Mouse (Mus musculus): ENCODE measurements around the gene Slc16a12.

The Slc16a12 gene

DNA sequence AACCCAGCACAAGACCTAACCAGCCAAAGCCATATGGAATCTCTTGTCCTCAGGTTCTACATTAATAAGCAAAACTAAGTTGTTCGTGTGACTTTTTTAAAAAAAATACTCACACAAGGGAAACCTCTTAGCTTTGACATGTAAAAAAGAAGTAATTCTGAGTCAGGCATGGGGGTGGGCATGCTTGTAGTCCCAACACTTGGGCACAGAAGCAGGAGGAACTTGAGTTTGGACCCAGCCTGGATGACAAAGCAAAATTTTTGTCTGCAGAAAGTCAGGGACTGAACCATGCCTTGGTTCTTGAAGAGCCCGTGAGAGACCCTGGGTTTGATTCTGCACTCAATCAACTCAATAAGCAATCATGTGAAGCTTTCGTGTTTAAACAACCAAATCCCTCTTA lies 17.6 kb downstream of the Slc16a12 start:
- no peak for DNase-seq (ENCODE audit: low spot score in 2 of 2)

DNA sequence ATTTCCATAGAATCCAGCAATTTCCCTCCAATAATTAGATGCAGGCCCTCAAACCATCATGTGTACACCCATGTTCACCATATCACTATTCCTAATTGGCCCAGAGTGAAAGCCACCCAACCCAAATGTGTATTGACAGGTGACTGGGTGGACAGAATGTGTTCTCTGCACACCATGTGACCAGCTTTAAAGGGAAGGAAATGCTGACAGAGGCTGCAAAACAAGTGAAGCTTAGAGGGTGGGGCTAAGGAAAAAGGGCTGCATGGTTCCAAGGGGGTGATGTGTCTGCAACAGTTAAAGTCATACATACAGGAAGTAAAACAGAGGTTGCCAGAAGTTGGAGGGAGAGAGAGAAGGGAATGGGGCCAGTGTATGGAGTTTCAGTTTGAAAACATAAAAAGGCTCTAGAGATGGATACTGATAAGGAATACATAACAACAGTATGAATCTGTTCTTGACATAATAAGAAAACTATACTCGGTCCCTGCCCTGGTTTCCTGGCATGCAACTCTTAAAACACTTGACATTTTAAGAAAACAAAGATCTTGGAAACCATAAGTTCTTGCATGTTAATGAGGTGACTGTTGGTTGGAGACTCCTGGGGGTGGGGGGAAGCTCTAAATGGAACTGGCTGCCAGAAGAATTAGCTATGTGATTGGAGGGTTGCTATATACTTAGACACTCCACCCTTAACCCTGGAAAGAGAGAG lies 20.7 kb downstream of the Slc16a12 start:
- DNase-seq (ENCODE audit: low spot score in 2 of 2): no peak

- DNase-seq (ENCODE audit: low spot score in 2 of 2): no peak
Observed at GRCm38 (mm10) chr19:34725418-34725817, 21.7 kb downstream of the Slc16a12 start.

DNA sequence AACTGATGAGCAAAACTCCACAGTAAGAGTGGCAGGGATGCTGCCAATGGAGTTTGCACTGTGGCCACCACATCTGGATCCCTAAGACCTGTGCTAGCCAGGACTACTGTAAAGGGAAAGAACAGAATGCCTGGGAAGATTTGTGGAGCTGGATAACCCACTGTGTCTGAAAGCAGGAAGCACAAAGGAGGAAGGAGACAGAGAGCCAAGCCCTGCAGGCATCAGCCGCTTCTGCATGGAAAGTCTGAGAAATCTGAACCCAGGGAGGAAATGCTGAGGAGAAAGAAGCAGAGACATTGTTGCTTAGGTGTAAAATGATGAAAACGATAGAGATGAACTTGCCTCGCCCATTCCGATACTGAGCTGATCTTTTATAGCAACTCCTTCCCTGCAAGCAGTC lies 22.5 kb downstream of the Slc16a12 start:
- DNase-seq (ENCODE audit: low spot score in 2 of 2): no peak

- DNase-seq (ENCODE audit: low spot score in 2 of 2): no peak
Observed at GRCm38 (mm10) chr19:34722541-34722940, 24.5 kb downstream of the Slc16a12 start.

DNA sequence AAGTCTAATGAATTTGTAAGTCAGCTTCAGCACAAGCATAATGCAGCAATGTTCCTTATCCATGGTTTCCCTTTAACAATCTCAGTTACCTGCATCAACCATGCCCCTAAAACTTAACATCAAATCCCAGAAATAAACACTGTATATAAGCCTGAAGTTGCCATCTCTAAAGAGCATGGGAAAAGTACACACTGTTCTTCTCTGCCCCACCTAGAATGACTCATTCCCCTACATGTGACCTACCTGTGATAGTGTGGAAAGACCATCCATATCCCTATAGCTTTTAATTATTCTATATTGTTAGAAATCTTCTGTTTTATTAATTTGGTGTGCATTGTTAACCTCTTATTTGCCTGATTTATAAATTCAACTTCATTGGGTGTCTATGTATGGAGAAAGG lies 27.0 kb downstream of the Slc16a12 start:
- DNase-seq (ENCODE audit: low spot score in 2 of 2): no peak

DNA sequence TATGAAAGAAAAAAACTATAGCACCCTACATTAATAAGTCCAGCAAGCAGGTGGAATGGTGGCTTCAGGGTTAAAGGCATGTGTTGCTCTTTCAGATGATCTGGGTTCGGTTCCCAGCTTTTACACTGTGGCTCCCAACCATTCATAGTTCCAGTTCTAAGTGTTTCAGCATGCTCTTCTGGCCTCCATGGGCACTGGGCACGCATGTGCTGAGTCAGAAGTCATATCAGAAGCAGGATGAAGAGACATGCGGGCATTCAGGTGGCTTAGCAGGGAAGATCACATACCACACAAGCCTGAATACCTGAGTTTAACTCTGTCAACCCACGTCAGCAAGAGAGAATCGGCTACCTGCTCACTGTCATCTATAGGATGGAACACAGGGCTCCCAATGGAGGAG lies 28.1 kb downstream of the Slc16a12 start:
- no peak for DNase-seq (ENCODE audit: low spot score in 2 of 2)

GRCm38 (mm10) chr19:34718478-34718877 lies 28.6 kb downstream of the Slc16a12 start:
- DNase-seq (ENCODE audit: low spot score in 2 of 2): no peak

GRCm38 (mm10) chr19:34715895-34716294 lies 31.2 kb downstream of the Slc16a12 start:
- DNase-seq (ENCODE audit: low spot score in 2 of 2): no peak

GRCm38 (mm10) chr19:34714250-34714666 lies 32.8 kb downstream of the Slc16a12 start:
- DNase-seq (ENCODE audit: low spot score in 2 of 2): no peak

GRCm38 (mm10) chr19:34712050-34712449 lies 35.0 kb downstream of the Slc16a12 start:
- DNase-seq (ENCODE audit: low spot score in 2 of 2): no peak

GRCm38 (mm10) chr19:34708221-34708620 lies 38.9 kb downstream of the Slc16a12 start:
- DNase-seq (ENCODE audit: low spot score in 2 of 2): no peak

DNA sequence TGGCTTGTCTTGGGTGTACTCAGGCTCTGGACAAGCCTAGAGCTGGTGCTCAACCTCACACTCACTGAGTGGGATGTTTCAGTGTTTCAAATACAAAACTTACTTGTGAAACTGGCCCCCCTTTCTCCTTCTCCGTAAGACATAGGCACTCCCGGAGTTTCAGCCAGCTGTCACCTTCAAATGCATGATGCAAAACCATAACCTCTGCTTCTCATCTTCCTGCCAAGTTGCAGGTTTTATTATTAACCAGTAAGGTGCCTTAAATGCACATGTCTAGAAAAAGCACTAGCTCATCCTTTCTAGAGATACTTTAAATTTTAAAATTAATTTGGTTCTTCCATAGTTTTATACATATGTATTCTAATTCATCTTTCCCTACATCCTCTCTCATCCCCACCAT lies 39.5 kb downstream of the Slc16a12 start:
- DNase-seq (ENCODE audit: low spot score in 2 of 2): no peak

DNA sequence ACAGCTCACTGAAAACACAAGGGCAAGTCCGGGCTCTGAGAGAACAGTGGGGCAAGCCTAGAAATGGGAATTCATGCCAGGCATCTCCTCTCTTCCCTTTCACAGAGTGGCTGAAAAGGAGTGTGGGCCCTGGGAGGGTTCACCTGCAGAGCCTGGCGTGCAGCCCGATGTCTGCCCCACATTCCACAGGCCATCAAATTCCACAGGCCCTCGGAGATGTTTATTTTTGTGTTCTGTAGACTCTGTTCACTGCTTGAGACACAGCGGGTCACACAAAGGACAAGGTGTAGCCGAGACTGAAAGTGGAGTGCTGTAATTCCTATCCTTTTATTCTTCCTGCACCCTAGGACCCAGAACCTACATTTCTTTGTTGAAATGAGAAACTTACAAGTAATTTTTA lies 40.8 kb downstream of the Slc16a12 start:
- no peak for DNase-seq (ENCODE audit: low spot score in 2 of 2)

- DNase-seq (ENCODE audit: low spot score in 2 of 2): no peak
Observed at GRCm38 (mm10) chr19:34705141-34705540, 41.9 kb downstream of the Slc16a12 start.

DNA sequence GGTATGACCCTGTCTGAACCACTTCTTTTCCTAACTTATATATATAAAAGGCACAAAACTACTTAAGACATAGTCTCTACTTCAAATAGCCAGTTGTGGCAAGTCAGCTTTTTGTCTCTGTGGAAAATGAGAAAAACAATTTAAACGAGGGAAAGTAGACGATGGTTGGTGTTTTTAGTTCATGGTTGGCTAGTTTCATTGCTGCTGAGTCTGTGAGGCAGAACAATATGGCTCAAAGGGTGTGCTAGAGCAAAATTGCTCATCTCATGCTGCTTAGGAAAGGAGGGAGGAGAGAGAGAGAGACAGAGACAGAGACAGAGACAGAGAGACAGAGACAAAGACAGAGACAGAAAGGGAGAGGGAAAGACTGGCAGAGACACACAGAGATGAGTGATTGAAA lies 47.8 kb downstream of the Slc16a12 start:
- no peak for DNase-seq (ENCODE audit: low spot score in 2 of 2)

GRCm38 (mm10) chr19:34698852-34699251 lies 48.2 kb downstream of the Slc16a12 start:
- DNase-seq (ENCODE audit: low spot score in 2 of 2): no peak

GRCm38 (mm10) chr19:34698432-34698831 lies 48.7 kb downstream of the Slc16a12 start:
- DNase-seq (ENCODE audit: low spot score in 2 of 2): no peak

DNA sequence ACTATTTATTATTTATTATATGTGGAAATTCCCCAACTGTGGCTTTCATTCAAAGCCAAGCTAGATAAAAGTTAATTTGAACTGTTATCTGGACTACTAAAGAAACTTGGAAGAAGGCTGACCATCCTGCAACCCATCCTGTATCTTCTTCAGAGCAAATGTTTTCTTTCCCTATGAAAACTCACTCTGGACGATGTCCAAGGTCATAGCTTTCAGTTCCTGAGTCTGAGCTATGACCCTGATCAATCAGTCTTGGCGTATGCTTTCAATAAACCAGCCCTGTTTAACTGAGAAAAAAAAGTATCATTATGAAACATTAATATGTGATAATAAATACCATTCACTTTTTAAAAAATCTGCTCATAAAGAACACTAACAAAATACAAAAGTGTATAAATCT lies 49.6 kb downstream of the Slc16a12 start:
- no peak for DNase-seq (ENCODE audit: low spot score in 2 of 2)

DNA sequence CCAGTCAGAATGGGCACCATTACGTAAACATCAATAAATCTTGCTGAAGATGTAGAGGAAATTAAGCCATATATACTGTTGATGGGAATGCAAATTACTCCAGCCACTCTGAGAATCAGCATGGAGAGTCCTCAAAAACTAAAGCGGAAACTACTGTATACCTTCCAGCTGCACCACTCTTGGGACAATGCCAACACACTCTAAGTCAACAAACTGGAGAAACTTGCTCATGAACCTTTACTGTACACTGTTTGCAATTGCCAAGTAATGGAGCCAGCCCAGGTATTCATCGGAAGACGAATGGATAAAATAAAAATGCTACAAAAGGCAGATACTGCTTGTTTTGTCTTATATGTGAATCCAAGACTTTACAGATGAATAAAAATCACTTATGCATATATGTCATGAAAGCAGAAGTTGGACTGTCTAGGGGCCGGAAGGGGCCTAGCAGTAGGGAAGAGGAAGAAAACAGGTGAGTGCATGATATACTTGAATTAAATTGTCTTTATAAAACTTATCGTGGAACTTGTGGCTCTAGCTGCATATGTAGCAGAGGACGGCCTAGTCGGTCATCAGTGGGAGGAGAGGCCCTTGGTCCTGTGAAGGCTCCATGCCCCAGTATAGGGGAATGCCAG lies 50.6 kb downstream of the Slc16a12 start:
- DNase-seq (ENCODE audit: low spot score in 2 of 2): no peak

- no peak for DNase-seq (ENCODE audit: low spot score in 2 of 2)
Observed at GRCm38 (mm10) chr19:34691402-34691801, 55.7 kb downstream of the Slc16a12 start.

- DNase-seq (ENCODE audit: low spot score in 2 of 2): no peak
Observed at GRCm38 (mm10) chr19:34685530-34685929, 61.6 kb downstream of the Slc16a12 start.

DNA sequence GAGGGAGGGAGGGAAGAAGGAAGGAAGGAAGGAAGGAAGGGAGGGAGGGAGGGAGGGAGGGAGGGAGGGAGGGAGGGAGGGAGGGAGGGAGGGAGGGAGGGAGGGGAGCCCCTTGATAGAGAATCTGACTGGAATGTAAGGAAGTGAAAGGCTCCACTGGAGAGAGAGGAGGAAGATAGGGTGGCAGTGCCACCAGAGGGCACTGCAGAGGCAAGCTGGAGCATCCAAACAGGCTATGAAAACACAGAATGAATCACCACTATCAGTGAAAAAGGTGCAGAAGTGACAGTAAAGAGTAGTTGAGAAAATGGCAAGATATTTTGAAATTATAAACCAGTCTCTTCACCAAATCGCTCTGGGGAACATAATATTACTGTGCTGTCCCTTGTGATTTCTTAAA lies 62.2 kb downstream of the Slc16a12 start:
- peak in 1 of 2 experiments; percentile 19 for DNase-seq (ENCODE audit: low spot score in 2 of 2)

GRCm38 (mm10) chr19:34678428-34678827 lies 68.7 kb downstream of the Slc16a12 start:
- no peak for DNase-seq (ENCODE audit: low spot score in 2 of 2)
